Mouse (Mus musculus) liver, adult 2 months (tissue): ENCODE data around the gene Fam171a1. TPM values are rescaled to one million over a fixed set of nuclear protein-coding genes. Genes with fewer than 3 reads are reported as not detected.
A peak's percentile ranks its signal among the peaks of the same experiment; 100 is the strongest.

Source experiments
- DNase-seq: peaks from one replicate; pipeline ENCODE4 v3.0.0-alpha.2; 2011; ENCODE audit warnings: low read depth, low spot score; ENCODE audit errors: extremely low read depth
- H3K27ac ChIP-seq: fragments of 200-500 bp; replicated peaks from 2 replicates; pipeline ENCODE4 v1.5.1; 2012; ENCODE audit warnings: low read depth, mild to moderate bottlenecking, control low read depth, inconsistent platforms, low read length; ENCODE audit not compliant: insufficient read depth
- H3K27me3 ChIP-seq: fragments of 200-500 bp; 2 replicates; pipeline ENCODE4 v1.6.1; 2012; ENCODE audit warnings: mild to moderate bottlenecking, moderate library complexity, low read length, inconsistent platforms; ENCODE audit not compliant: control insufficient read depth, insufficient read depth
- H3K36me3 ChIP-seq: fragments of 200-500 bp; 2 replicates; pipeline ENCODE4 v1.6.1; 2012; ENCODE audit warnings: low read length, inconsistent platforms; ENCODE audit not compliant: control insufficient read depth, insufficient read depth
- H3K4me1 ChIP-seq: fragments of 200-500 bp; 2 replicates; pipeline ENCODE4 v1.6.1; 2011; ENCODE audit warnings: low read length; ENCODE audit not compliant: control insufficient read depth, insufficient read depth
- H3K4me3 ChIP-seq: fragments of 200-500 bp; 2 replicates; pipeline ENCODE4 v1.5.1; 2011; ENCODE audit warnings: low read depth, mild to moderate bottlenecking, control low read depth, low read length, moderate library complexity; ENCODE audit not compliant: insufficient read depth
- H3K79me2 ChIP-seq: fragments of 200-500 bp; 2 replicates; pipeline ENCODE4 v1.6.1; 2012; ENCODE audit warnings: inconsistent platforms, mild to moderate bottlenecking, low read length, moderate library complexity; ENCODE audit not compliant: control insufficient read depth, insufficient read depth
- H3K9ac ChIP-seq: fragments of 200-500 bp; 2 replicates; pipeline ENCODE4 v1.6.1; 2012; ENCODE audit warnings: low read depth, mild to moderate bottlenecking, control low read depth, inconsistent platforms, low read length
- CTCF ChIP-seq: fragments of 200-500 bp; IDR thresholded peaks from 2 replicates; pipeline ENCODE4 v1.5.1; 2011; ENCODE audit warnings: low read depth, low read length, control low read depth
- POLR2A ChIP-seq: fragments of 200-500 bp; IDR thresholded peaks from 2 replicates; pipeline ENCODE4 v1.6.1; 2011; ENCODE audit warnings: low read length, control low read depth; ENCODE audit not compliant: insufficient read depth; ENCODE audit errors: extremely low read depth
- WGBS: fragments of 180-500 bp; shearing (Covaris S2); methylation state at CpG from one replicate; pipeline ENCODE4 v1.1.7; 2018; 5-methylcytosine and 5-hydroxymethylcytosine counted together
- polyA plus RNA-seq: library from polyadenylated mRNA; depleted of rRNA; stranded (reverse); fragments of >200 nt; gene quantifications from 2 replicates; pipeline ENCODE4 v1.2.3, GENCODE M21; 2012
- total RNA-seq: library from RNA; depleted of rRNA; stranded (reverse); fragments of >200 nt; gene quantifications from 2 replicates; pipeline ENCODE4 v1.2.3, GENCODE M21; 2014

The Fam171a1 gene
- total and polyA plus RNA-seq, 2 experiments = 2.2 to 3.8 TPM

DNA sequence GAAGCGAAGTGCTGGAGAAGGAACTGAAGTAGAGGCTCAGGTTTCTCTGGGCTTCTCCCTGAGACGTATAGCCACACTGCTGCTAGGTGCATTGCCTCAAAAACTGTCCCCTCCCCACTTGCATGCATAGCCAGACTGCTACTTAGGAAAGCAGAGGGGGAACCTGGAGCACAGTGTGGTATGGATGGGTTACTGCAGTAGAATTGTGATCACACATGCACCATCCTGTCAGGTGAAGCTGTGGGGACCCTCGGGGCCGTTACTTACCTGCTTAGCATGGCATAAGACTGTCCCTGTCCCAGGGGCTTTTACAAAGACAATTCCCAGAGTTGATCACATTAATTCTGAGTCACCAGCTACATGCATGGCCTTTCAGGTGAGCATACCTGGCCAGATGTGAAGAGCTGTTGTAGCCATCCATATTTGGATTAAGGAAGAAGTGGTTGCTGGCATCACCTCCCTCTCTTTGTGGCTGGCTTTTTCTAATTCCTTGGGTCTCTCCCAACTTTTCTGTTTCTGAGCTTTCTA, 14.4 kb downstream of the Fam171a1 start:
- TF ChIP-seq CTCF (no peak), POLR2A (no peak)
- 88% methylated on average over 4 of the region's 4 CpGs for WGBS
- Histone ChIP-seq H3K36me3 (no peaks in the 10 kb centered on the region), H3K4me1 (peaks cover 3% of the 10 kb centered on the region; the same call in 1 of the 2 replicates), H3K27me3 (no peaks in the 10 kb centered on the region), H3K4me3 (no peak overlapping the region), H3K79me2 (no peaks in the 10 kb centered on the region; the same call in 1 of the 2 replicates), H3K27ac (no peak overlapping the region), H3K9ac (no peak overlapping the region)
- no peak for DNase-seq

GRCm38 (mm10) chr2:3128910-3129309, 14.9 kb downstream of the Fam171a1 start:
- Histone ChIP-seq H3K27me3 (no peaks in the 10 kb centered on the region), H3K79me2 (no peaks in the 10 kb centered on the region; the same call in 1 of the 2 replicates), H3K4me3 (no peak overlapping the region), H3K9ac (no peak overlapping the region), H3K36me3 (no peaks in the 10 kb centered on the region), H3K27ac (no peak overlapping the region), H3K4me1 (peaks cover 3% of the 10 kb centered on the region; the same call in 1 of the 2 replicates)
- no peak for DNase-seq
- WGBS = 83% methylated on average over 2 of the region's 2 CpGs
- TF ChIP-seq CTCF (no peak), POLR2A (no peak)

GRCm38 (mm10) chr2:3132473-3132872, 18.4 kb downstream of the Fam171a1 start:
- Histone ChIP-seq H3K79me2 (no peaks in the 10 kb centered on the region; the same call in 1 of the 2 replicates), H3K27ac (no peak overlapping the region), H3K36me3 (no peaks in the 10 kb centered on the region), H3K9ac (no peak overlapping the region), H3K4me3 (no peak overlapping the region), H3K4me1 (peaks cover 6% of the 10 kb centered on the region; the same call in 1 of the 2 replicates), H3K27me3 (no peaks in the 10 kb centered on the region)
- DNase-seq = no peak
- 91% methylated on average over 9 of the region's 9 CpGs for WGBS
- no peak for TF ChIP-seq CTCF
- no peak for TF ChIP-seq POLR2A

DNA sequence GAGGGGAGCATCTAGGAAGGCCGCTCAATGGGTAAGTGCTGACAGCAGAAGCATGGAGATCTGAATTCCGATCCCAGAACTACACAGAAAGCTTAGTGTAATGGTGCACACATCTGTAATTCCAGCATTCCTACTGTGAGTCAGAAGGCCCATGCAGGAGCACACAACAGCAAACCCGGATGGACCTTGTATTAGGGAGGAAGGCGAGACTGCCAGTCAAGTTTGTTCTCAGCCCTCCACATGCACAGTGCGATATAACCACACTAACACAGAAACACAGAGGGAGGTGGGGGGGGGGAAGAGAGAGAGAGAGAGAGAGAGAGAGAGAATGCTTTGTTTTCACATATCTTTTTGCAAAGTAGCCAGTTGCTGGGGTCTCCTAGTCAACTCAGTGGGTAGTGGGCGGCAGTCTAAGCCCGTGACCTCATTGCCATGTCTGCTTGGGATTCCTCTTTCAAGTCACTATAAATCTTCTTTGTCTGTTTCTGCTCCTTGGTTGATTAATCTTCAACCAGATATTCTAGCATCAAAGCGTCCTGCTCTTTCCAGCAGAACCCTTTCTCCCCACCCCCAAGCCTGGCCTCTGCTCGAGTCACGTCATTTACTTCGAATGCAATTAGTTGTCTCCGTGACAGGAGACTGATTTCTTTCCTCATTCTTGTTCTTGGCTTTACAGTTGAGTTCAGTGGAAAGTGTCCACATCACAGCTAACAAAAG, 20.7 kb downstream of the Fam171a1 start:
- 60% methylated on average over 12 of the region's 12 CpGs for WGBS
- no peak for TF ChIP-seq CTCF
- TF ChIP-seq POLR2A = no peak
- 0 out of 2 replicates have a peak, but pooled peaks cover 2% of the 10 kb centered on the region for H3K79me2 ChIP-seq
- H3K4me1 ChIP-seq = peaks cover 11% of the 10 kb centered on the region; the same call in 1 of the 2 replicates
- no peaks in the 10 kb centered on the region for H3K27me3 ChIP-seq
- H3K9ac ChIP-seq = no peak overlapping the region
- H3K27ac ChIP-seq = no peak overlapping the region
- H3K36me3 ChIP-seq = no peaks in the 10 kb centered on the region
- peak; percentile 28 for DNase-seq
- no peak overlapping the region for H3K4me3 ChIP-seq

GRCm38 (mm10) chr2:3135297-3135684, 21.3 kb downstream of the Fam171a1 start:
- H3K79me2 ChIP-seq = 0 out of 2 replicates have a peak, but pooled peaks cover 2% of the 10 kb centered on the region
- H3K27me3 ChIP-seq = no peaks in the 10 kb centered on the region
- H3K36me3 ChIP-seq = no peaks in the 10 kb centered on the region
- no peak overlapping the region for H3K4me3 ChIP-seq
- H3K27ac ChIP-seq = no peak overlapping the region
- no peak for DNase-seq
- 94% methylated on average over 2 of the region's 2 CpGs for WGBS
- H3K4me1 ChIP-seq = peaks cover 11% of the 10 kb centered on the region; the same call in 1 of the 2 replicates
- H3K9ac ChIP-seq = no peak overlapping the region
- TF ChIP-seq POLR2A (no peak), CTCF (no peak)

DNA sequence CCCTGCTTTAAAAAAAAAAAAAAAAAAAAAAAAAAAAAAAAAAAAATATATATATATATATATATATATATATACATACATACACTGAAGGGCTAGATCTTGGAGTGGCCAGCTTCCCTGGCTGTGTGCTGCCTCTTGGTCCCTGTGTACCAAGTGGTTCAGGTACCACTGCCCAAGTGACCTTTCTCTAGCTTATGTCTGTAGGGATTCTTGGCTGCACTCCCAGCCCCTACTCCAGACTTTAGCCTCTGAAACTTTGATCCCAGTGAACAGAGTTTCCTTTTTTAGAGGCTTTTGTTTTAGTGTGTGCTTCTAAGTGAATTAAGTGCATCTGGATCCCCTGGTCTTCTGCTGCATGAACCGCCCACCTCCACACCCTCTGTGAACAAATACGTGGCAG, 24.3 kb downstream of the Fam171a1 start:
- H3K27ac ChIP-seq = no peak overlapping the region
- H3K9ac ChIP-seq = no peak overlapping the region
- no peak overlapping the region for H3K4me3 ChIP-seq
- peak; percentile 77 for DNase-seq
- H3K36me3 ChIP-seq = no peaks in the 10 kb centered on the region
- 0 out of 2 replicates have a peak, but pooled peaks cover 2% of the 10 kb centered on the region for H3K79me2 ChIP-seq
- TF ChIP-seq POLR2A (no peak), CTCF (no peak)
- WGBS = 42% methylated on average over 2 of the region's 2 CpGs
- H3K27me3 ChIP-seq = no peaks in the 10 kb centered on the region
- H3K4me1 ChIP-seq = peaks cover 8% of the 10 kb centered on the region; the same call in 1 of the 2 replicates
